Mouse (Mus musculus) megakaryocyte progenitor cell, adult 5-6 weeks (primary cell): ENCODE data around the gene Zdhhc5. TPM values are rescaled to one million over a fixed set of nuclear protein-coding genes. Genes with fewer than 3 reads are reported as not detected.
"Not testable (repeated sequence)": the region's sequence is repeated elsewhere in the genome, so short reads cannot be mapped to it uniquely, and the experiment has no call there.

Experiments
- ATAC-seq: replicated peaks from 2 replicates; pipeline ENCODE4 v1.8.0; 2016; ENCODE audit warnings: mild to moderate bottlenecking, moderate TSS enrichment, inconsistent platforms; ENCODE audit not compliant: poor library complexity
- total RNA-seq, 2 experiments: library from RNA; stranded (forward) in 1 of 2; stranded (reverse) in 1 of 2; fragments of 157-497, 149-512 nt in 1 of 2; fragments of 200-1000 nt in 1 of 2; gene quantifications; 2 replicates each; pipeline versions ENCODE4 v1.2.3 to v1.2.4; 2015 to 2017

The Zdhhc5 gene
- total RNA-seq, 2 experiments from 2014 or later: 30.6 to 44.0 TPM

DNA sequence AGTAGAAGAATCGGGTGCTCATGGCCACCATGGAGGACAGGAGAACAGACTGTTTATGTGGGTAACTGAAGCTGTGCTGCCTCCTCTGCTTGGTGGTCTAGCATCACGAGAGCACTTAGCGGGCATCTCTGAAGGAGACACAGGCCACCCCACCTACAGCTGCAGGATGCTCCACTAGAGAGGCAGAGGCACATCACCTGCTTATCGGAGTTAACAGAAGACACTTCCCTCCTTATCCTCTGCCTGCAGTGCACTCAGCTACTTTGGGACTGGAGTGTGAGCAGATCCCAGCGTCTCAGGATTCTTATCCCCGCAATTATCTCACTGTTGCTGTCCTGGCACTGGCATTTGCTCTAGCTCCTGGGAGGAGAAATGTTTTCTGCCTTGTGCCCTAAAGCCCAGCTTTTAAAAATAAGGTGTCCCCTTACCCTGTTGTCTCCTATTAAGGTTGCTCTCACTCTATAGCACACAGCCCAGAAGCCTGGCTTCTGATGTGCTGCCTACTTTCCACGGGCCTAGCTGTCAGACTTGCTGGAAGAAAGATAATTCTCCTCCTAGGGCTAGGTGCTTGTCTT lies 20.5 kb upstream of the Zdhhc5 start:
- peak; percentile 85 for ATAC-seq

DNA sequence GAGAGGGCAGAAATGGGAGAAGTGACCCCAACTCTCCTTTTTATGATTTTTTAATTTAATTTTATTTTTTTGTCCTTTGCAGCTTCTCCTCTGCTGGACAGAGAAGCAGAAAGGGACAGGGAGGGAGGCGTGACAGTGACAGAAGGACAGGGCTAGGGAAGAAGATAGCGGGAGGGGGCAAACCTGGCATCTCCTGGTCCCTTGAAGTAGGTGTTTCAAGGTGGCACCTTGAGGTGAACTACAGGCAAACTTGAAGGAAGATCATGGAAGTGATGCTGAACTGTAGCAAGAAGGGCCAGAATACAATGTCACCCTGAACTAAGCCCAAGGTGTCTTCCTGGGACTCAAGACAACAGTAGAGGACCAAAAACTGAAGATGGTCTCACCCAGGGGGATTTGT lies 19.9 kb upstream of the Zdhhc5 start:
- ATAC-seq: no peak

DNA sequence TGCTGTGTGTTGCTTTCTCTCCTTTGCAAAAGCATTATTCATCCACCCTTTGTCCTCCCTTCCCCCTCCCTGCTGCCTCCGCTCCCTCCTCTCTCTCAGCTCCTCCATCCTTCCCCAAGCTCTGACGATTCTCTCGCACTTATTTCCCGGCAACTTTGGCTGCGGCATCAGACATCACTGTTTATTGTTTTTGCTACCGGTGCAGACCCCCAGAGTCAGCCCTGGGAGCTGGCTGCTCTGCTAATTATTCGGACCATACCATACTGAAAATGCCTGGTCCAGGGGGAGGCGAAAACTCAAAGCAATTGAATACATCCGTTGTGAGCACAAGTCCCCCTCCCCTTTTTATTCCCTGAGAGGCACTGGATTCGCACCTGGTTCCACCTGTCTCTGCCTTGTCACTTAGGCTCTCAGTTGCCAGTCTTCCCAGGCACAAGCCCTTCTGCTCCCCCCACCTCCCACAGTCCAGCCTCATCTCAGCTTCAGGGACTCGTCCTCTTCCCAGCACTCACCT lies 19.4 kb upstream of the Zdhhc5 start:
- no peak for ATAC-seq

DNA sequence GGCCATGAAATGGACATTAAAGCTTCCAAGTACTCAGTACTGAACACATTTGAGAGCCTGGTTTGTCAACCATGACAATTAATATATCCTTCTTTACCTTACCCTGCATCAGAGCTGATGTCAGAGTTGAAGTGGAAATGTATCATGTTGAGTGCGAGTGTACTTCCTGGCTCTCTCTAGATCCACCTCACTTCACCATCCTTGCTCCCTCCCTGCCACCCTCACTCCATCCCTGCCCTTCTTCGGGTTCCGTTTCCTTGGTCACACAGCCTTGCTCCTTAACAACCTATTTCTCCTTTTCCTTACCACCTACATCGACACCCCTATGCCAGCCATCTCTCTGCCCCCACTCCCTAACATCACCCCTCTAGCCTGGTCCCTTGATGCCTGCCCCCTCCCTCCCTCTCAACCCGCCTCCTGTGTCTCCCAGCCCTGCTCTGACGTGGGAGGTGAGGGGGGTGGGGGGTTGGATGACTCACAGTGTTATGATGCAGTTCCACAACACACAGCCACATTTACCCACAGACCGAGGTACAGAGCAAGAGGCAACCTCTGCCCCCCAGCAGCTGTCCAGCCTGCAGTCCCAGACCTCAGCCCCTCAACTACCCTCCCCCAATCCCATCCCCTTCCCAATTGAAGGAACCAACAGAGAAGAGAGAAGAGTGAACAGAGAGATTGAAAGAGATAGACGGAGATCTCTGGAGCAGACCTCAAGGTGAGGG lies 18.8 kb upstream of the Zdhhc5 start, which contains the start of gene Ypel4:
Gene Ypel4, plus strand, starts transcription at position 480 of the 722 bp plus-strand sequence.
- peak; percentile 32 for ATAC-seq

DNA sequence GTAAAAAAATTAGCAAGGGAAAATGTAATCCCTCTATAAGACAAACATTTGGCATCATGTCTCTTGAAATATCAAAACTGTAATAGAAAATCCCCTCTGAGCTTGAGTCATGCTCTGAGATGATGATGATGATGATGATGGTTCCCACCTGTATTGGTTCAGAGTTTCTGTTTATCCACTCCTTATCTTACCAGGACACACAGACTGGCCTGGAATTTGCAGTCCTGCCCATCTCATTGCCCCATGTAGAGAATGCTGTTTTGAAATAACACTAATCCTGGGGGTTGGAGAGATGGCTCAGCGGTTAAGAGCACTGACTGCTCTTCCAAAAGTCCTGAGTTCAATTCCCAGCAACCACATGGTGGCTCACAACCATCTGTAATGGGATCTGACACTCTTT lies 17.4 kb upstream of the Zdhhc5 start:
- ATAC-seq: no peak

GRCm38 (mm10) chr2:84731206-84731605 lies 16.2 kb upstream of the Zdhhc5 start:
- ATAC-seq: no peak

- not testable (repeated sequence) for ATAC-seq
These were observed 13.2 kb upstream of the Zdhhc5 start for GRCm38 (mm10) chr2:84728191-84728590.

DNA sequence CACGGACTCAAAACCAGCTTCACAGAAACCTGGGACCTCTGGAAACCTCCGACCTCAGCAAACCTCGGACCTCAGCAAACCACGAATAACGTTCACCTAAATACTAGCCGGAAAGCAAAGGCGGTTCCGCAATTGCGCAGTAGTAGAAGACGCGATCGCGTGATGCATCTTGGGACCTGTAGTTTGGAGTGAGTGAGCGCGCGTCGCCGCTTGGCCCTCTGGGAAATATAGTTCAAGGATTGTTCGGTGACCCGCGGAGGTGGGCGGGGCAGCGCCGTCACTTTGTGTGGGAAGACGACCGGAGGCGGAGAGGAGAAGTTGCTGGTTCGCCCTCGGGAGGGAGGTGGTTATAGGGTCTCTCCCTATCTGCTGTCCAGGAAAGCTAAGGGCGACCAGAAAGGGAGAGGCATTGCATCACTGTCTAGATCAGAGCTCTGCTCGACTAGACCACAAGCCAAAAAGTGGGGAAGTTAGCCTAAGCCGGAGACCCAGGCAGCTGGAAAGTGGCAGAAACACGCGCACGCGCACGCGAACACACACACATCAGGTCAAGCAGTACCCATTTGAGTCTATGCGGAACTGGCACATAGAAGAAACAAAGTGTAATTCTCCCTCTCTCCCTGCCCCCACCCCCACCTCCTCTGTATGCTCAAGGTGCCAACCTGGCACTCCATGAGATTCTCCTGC lies 12.3 kb upstream of the Zdhhc5 start, which contains the start of gene Clp1:
Gene Clp1, minus strand, starts transcription at position 179 of the 687 bp plus-strand sequence.
- peak; percentile 97 for ATAC-seq

GRCm38 (mm10) chr2:84726716-84727115 lies 11.7 kb upstream of the Zdhhc5 start:
- ATAC-seq: no peak

DNA sequence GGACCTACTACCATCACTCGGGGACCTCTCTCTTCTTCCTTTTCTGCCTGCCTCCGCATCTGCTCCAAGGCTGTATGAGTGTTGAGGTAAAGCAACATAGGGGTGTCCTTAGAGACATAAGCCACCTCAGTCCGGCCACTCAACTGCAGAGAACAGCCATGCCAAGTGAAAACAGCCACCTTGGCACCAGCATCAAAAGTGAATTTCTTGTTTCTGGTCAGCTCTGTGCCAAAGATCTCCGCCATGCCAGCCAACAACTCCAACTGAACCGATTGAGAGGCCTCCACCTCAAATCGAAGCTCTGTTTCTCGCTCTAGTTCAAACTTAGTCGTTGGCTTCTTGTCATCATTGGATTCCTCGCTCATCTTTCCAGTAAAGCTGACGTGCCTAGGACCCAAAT lies 10.8 kb upstream of the Zdhhc5 start:
- ATAC-seq: no peak

GRCm38 (mm10) chr2:84723856-84724255 lies 8.9 kb upstream of the Zdhhc5 start:
- ATAC-seq: no peak

- no peak for ATAC-seq
These were observed 6.2 kb upstream of the Zdhhc5 start for GRCm38 (mm10) chr2:84721182-84721581.

DNA sequence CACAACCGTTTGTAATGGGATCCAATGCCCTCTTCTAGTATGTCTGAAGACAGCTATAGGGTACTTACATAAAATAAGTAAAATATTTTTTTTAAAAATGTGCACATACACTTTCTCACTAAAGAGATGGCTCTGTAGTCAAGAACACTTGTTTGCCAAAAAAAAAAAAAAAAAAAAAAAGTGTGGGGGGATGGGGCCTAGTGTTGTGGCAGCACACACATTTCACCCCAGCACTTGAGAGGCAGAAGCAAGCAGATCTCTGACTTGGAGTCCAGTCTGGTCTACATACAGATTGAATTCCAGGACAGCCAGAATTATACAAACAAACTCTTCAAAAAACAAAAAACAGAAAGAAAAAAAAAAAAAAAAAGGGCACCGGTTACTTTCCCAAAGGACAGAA lies 5.7 kb upstream of the Zdhhc5 start:
- no peak for ATAC-seq

- no peak for ATAC-seq
These were observed 2.4 kb upstream of the Zdhhc5 start for GRCm38 (mm10) chr2:84717357-84717756.

DNA sequence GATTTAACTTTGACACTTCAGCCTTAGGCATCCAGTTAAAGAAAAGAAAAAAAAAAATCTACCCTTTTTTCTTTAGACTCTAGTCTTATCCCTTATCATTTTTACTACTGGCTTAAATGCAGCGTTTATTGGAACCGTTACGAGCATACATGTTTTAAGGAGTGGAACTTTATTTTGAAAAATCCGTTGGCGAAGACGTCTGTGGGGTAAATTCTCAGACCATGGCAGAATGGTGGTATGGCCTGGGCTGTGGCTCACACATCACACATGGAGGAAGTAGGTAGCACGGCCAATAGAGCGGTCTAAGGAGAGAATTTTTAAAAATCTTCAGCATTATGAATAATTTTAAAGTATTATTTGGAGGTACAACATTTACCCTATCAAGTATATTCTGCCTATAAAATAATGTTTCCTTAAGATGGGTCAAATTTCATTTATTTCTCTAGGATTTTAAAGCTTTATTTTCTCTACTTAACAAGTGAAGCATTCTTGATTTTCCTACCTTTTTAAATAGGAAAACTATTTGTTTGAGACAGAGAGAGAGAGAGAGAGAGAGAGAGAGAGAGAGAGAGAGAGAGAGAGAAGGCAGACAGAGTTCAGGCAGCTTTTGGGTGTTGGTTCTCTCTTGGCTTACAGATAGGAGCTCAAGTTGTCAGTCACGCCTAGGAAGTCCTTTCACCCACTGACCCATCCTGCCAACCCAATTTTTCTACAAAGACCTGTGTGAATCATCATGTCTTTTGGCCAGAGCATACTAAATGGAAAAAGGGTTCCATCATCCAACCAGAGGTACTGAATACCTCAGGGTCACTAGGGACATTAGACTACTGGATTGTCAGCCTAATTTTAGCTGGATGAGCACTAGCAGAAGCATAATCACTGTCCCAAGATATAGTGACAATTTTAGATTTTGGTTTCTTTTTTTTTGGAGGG lies 1.7 kb upstream of the Zdhhc5 start:
- ATAC-seq: no peak

DNA sequence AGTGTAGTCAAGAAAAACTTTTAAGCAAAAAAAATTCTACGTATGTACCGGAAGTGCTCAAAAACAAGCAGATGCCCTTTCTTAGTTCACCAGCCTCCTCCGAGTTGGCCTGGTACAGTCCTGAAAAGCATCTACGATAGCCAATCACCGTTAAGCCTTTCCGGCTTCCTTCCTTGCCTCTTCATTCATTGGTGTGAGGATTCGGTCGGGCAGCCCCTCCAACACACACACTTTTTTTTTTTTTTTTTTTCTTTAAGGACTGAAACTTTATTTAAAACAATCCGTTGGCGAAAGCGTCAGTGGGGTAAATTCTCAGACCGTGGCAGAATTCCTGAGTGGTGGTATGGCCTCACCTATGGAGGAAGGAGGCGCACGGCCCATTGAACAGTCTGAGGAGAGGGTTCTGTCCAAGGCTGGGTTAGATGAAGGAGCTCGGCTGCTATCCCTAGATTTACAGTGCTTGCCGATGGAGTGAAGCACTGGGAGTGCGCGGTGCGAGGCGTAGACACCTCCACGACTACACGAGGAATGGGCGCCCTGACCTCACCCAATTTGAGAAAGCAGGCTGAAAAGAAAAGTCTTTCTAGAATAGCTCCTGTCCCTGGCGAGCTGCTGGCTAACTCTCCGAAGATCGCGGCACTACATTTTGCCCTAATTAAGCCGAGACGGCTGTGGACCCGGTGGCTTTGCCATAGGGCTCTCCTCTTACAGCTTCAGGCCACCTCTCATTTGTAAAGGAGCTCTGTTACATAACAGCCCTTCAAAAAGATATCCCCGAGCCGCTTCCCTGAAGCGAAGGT lies 782 bp upstream of the Zdhhc5 start:
- peak; percentile 82 for ATAC-seq

- ATAC-seq: no peak
These were observed 564 bp downstream of the Zdhhc5 start for GRCm38 (mm10) chr2:84714422-84714810.

GRCm38 (mm10) chr2:84711898-84712297 lies 3.1 kb downstream of the Zdhhc5 start:
- no peak for ATAC-seq

GRCm38 (mm10) chr2:84707523-84707922 lies 7.5 kb downstream of the Zdhhc5 start:
- ATAC-seq: no peak

DNA sequence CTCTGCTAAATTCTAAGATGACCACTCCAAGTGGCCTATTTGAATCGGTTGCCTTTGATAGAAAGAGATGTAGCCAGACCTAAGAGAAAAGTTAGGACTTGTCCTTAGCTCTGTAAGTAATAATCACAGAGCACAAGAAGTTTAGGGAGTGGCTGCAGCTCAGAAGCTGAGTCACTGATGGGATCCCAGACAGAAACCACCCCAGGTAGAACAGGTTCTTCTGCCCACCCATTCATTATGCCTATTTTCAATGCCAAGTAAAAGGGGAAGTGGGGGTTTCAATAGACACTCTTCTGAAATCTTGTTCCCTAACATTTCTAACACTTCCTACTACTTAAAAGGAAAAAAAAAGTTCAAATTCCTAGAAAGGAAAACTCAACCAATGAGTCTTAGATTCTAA lies 9.7 kb downstream of the Zdhhc5 start:
- peak; percentile 64 for ATAC-seq
